Mouse (Mus musculus): ENCODE results near the gene Nebl.

Nebl gene

DNA sequence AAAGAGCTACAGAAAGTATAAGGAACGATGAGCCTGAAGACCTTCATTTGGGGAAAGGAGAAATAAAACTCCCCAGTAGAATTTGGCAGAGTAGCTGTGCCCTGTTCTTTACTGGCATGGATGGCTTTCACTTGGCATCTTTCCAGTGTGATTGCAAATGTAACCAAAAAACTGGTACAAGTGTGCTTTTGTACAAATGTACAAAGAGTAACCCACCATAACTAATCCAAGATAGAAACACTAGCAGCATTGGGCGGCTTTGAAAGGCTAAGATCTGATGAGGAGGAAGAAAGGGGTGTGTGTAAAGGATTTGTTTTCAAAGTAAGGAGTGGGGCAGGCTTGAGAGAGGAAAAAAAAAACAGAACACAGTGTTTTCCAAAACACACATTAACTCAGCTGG lies 21.2 kb downstream of the Nebl start:
- in situ Hi-C loops (cut with MboI, MseI) = no loop called here

DNA sequence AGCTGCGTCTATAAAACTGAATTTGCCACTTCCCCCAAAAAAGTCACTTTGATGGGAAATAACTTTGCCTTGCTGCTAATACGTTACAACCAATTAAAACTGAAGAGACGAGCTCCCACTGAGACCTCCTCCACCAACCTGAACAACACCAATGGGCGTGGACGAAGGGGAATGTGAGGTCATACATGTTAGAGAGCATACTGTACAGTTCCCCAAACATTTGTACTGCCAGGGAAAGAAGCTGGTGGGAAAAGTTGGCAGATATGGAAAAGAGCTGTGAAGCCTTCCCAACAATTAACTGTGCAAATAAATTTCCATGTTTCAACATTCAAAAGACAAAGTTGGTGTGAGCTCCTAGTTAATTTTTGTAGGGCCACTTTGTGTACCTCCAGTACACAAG lies 25.3 kb downstream of the Nebl start:
- in situ Hi-C loops (cut with MboI, MseI) = no loop called here

DNA sequence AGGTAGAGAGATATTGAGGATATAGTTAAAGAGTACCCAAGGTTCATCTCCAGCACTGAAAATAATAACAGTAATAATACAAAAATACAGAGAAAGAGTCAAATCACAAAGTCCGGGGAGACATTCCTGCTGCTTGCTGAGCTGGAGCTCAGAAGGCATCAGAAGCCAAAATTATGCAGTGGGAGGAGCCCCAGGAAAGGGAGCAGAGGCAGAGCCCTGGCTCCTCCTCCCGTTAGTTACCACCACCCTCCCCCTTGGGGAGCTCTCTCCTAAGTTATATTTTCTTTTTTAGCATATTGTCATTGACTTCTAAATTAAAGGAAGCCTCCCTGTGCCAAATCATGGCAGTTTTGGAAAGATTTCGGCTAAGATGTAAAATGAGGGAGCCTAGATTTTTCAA lies 25.8 kb downstream of the Nebl start:
- in situ Hi-C loops (cut with MboI, MseI) = no loop called here

DNA sequence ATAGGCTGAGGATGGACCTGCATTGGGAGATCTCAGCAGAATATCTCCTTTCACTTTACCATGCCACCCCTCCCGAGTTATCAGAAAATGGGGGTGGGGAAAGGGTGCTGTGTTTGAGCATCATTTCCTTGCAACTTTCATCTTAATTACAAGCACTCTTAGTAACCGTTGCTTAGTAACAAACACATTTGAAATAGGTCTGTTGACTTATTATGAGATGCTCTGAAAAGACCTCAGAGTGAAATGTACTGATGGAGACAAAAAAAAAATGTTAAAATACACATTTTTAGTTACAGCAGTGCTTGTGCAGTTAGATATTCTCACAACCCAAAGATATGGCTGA lies 28.1 kb downstream of the Nebl start:
- in situ Hi-C loops (cut with MboI, MseI) = no loop called here

DNA sequence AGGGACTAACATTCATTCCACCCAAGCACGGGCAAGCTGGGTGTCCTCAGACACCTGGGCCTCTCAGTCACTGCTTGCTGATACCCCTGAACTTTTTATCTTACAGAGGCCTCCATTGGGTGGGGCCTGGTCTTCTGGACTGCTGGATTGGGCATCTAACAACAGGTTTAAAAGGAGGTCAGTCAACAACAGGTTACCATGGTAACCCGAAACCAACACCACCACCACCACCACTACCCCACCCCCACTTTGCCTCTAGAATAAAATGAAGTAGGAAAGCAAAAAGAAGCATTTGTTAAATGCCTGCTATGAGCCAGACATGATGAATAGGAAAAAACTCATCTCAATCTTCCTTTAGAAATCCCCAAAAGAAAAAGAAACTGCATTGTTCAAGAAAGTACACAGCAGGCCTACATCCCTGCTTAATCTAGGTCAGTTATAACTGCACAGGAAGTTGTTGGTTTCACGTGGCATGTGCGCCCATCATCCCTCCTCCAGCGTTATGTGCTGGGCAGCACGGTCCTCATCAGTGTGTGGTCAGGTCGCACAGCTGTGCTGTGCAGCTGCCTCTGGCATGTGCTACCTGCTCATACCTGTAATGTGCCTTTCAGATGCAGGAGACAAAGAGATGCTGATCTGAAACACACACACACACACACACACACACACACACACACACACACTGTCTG lies 28.6 kb downstream of the Nebl start:
- in situ Hi-C loops (cut with MboI, MseI) = no loop called here

DNA sequence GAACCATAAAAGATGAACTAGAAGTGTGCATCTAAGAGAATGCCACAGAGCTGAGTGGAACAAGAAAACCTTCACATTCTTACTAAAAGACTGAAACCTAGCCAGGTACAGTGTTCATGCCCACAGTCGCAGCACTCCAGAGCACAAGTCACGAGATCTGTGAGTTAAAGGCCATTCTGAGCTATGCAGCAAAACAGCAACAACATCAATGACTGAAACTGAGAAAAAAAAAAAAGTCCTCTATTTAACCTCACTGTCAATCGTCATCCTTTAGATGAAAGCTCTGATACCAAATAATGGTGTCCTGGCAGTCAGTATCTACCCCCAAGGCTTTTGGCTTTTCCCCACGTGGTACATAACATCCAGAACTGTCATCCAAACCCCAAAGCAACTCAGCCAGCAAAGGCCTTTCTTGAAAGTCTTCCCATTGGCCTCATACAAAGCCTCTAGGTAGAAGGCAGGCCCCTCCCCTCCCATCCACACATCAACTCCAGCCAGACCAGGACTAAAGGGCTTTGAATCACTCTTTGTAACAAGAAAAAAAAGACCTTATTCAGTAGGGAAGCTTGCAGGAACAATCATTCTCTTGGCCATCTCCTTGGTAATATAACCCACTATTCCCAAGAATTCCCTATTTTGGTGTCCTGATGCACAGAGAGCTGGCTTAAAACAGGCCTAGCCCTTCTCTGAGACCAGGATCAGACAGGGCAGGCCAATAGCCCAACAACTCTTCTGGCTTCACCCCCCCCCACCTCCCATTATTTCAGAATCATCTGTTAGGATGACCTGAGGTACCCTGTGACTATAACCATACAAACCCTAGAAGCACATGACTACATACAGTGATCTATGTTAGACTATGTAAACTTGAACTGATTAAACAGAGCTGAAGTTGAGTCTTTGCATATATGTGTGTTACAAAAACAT lies 32.8 kb downstream of the Nebl start:
- in situ Hi-C loops (cut with MboI, MseI) = no loop called here

DNA sequence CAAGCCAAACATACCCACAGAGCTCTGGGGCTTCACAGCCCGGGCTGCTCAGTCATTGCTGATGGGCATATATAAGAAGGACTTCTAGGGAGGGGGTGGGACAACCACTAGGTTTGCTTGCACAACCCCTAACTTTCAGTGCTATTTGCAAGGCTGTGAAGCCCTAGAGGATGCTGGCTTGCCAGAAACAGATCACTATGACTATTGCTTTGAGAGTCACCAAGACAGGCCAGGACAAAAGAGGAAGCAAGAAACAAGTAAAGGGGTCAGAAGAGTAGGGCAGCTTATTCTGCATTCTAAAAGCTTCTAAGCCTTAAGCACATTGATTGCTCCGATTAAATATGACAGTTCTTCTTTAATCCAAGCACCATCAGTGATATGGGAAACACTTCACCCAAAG lies 38.3 kb downstream of the Nebl start:
- in situ Hi-C loops (cut with MboI, MseI) = loop anchor here (5.0 kb wide), 1 partner anchor 51 kb away; no protein-coding TSS in a partner anchor

DNA sequence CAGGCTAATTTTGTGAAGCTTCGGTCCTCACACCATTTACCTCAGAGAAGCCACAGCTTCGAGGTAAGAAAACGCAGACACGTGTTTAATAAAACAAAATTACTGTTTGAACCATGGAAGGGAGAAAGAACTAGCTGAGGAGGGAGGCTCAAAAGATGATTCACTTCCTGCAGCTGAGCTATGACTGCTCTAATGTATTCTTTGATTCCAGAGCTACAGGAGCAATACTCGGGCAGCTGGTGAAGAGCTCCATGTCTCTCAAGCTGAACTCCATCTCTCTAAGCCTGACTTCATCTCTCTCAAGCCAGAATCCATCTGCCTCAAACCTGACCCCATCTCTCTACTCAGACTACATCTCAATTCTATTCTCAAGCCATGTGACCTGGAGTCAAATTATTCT lies 41.0 kb downstream of the Nebl start:
- in situ Hi-C loops (cut with MboI, MseI) = loop anchor here (5.0 kb wide), 1 partner anchor 48 kb away; no protein-coding TSS in a partner anchor

DNA sequence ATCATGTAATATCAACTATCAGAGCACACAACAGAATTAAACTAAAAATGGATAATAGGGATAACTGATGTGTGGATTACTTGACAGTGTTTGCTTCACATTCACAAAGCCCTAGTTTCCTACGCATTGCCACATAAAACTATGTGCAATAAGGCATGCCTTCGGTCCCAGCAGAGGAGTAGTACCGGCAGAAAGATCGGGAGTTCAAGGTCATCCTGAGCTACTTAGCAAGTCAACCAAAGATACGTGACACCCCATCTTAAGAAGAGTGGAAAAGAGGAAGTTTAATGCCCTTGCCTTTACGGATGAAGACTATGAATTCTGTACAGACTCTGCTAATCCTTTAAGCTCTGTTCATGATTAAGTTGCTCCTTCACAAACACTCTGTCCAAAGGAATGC lies 44.1 kb downstream of the Nebl start:
- in situ Hi-C loops (cut with MboI, MseI) = loop anchor here (10.0 kb wide), 1 partner anchor 1158 kb away; no protein-coding TSS in a partner anchor

DNA sequence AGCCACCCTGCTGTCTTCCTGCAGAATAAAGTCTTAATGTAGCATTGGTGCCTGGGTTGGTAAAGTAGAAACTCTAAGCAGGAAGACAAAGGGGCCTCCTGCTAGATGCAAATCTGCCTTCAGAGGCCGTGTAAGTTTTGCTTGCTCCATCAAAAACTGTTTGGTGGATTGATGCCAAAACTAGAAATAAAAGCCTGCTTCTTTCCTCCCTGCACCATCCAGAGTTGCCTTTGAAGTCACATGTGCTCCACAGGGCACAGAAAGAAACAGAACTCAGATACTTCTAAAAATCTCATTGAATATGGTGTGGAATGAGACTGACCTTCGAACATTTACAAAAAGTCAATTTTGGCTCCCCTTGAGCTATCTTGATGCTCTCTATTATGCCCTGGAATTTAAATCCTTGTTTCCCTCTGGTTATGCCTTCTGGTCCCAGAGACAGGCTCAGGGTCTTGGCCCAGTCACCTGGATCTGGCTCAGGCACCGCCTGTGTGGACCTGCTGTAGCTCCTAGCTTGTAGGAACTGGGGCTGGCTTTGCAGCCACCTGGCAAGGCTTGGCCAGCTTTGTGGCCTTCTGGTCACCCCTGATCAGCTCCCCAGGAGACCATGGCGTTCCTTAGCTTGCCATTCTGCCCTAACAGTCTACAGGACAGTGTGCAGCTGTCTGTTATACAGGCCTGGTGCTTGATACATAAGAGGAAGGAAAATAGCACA lies 47.8 kb downstream of the Nebl start:
- in situ Hi-C loops (cut with MboI, MseI) = loop anchor here (10.0 kb wide), 1 partner anchor 1161 kb away; no protein-coding TSS in a partner anchor

DNA sequence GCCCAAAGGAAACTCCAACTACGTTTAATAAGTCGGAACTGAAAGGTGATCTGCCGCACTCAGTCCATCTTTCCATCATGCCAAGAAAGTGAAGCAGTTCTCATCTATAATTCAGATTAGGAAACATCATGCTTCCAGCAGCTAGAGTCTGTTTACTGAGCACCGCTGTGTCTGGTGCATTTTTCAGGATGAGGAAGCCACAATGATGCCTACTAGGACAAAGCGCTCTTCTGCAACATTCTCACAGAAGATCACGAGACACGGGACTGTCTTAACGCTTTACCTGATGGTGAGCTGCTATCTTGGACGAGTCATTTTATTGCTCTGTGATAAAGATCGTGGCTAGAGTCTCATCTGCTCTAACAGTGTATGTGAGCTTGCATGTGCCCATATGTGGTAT lies 59.1 kb downstream of the Nebl start:
- in situ Hi-C loops (cut with MboI, MseI) = no loop called here

DNA sequence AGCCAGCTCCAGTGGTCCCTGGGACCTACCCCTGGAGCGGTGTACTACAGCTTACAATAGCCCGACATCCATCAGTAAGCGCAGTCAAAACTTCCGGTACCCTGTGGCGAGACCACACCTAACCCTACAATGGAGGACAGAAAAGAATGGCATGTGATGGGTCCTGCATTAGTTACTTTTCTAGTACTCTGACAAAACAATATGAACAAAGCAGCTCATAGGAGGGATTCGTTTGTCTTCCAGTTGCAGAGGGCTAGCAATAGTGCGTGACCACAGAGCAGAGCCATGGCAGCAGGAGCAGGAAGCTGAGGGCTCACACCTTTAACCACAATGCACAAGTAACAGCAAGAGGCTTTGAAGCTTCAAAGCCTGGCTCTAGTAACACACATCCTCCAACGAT lies 59.7 kb downstream of the Nebl start:
- in situ Hi-C loops (cut with MboI, MseI) = no loop called here

DNA sequence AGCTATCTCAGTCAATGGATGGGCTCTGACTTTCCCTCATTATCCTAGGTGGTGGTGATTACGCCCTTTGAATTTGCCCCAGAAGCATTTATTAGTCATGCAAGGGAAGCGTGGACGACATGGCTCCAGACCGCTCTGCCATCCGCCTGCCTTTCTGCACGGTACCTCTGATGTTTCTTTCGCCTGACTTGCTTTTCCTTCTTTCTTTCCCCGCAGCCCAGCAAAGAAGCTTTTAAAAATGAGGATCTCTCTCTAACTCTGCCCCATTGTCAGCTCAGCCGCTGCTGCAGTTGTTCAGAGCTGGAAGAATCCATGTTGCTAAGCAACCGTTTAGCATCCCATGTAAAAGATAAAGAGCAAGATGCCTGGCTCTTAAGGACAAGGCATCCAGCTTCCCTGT lies 61.3 kb downstream of the Nebl start:
- in situ Hi-C loops (cut with MboI, MseI) = no loop called here

DNA sequence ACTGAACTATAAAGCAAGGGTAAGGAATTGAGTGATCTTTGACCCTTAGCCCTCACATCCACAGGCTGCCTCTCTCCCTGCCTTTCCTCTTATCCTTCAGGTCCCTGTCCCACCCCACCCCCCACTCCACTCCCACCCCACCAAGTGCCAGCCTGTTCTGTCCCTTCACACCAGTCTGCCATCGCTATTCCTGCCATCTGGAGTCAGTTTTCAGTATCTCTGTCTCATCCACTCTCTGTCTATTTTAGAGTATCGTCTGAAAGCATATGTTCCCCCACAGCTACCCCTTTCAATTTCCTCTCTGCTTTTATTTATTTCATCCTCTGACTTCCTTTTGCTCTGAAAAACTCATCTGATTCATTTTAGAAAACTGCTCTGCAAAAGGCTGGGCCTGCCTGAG lies 62.3 kb downstream of the Nebl start:
- in situ Hi-C loops (cut with MboI, MseI) = no loop called here

DNA sequence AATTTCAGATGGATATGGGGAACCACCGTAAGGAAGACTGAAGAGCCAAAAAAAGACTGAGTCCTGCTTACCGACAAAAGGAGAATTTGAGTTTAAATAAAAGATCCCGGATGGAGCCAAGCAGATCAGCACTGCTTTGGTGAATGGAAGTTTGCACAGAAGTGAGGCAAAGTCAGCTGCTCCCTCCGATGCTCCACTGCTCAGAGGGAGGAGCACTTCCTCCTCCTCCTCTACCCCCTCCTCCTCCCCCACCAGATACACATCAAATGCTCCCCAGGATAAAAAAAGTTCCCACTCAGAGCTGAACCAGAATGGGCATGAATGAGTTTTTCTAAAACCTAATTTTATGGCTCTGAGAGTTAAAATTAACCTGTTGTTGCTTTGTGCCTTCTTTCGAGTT lies 73.1 kb downstream of the Nebl start:
- in situ Hi-C loops (cut with MboI, MseI) = no loop called here

DNA sequence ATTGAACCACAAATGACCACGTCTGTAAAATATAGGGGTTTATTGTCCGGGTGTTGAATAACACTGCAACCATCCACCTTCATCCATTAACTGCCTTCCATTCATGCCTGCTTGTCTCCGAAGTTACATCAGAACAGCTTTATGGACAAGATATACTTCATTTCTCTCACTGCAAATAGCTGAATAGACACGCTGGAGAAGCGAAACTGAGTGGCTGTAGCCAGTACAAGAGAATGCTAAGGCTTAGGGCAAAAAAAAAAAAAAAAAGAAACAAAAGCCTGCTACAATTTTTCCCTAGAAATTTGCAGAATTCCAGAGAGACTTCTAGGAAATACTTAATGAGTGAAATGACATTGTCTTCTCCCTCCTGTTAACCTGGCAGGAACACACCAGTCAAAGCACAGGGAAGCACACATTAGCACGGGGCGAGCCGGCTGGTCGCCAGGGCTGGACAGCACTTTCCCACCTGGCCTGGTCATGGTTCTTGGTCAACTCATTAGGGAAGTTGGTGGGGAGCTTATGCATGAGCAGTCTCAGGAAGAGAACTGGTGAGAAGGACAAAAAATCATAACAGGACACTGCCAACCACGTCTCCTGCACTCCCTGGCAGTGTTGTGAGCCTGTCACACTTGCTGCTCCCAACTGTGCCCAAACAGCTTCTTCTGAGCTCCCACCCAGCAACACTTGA lies 81.0 kb downstream of the Nebl start:
- in situ Hi-C loops (cut with MboI, MseI) = no loop called here

DNA sequence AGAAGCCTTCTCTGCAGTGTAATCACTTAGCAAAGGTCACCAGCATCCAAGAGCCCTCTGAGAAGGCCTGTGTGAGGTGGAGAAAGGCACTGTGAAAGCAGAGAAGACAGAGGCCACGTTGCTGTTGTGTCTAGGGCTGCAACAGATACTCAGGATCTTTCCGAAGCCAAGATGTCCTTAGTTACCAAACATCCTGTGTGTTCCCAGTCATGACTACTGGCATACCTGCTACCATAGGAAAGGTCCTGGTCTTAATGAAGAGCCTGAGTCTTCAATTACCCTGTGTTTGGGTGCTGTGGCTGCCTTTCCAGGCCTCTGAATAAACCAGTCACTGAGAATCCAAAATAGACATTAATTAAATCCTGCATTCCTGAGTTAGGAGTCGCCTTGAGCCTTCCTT lies 81.5 kb downstream of the Nebl start:
- in situ Hi-C loops (cut with MboI, MseI) = loop anchor here (10.0 kb wide), 2 partner anchors 185 to 285 kb away; no protein-coding TSS in a partner anchor

DNA sequence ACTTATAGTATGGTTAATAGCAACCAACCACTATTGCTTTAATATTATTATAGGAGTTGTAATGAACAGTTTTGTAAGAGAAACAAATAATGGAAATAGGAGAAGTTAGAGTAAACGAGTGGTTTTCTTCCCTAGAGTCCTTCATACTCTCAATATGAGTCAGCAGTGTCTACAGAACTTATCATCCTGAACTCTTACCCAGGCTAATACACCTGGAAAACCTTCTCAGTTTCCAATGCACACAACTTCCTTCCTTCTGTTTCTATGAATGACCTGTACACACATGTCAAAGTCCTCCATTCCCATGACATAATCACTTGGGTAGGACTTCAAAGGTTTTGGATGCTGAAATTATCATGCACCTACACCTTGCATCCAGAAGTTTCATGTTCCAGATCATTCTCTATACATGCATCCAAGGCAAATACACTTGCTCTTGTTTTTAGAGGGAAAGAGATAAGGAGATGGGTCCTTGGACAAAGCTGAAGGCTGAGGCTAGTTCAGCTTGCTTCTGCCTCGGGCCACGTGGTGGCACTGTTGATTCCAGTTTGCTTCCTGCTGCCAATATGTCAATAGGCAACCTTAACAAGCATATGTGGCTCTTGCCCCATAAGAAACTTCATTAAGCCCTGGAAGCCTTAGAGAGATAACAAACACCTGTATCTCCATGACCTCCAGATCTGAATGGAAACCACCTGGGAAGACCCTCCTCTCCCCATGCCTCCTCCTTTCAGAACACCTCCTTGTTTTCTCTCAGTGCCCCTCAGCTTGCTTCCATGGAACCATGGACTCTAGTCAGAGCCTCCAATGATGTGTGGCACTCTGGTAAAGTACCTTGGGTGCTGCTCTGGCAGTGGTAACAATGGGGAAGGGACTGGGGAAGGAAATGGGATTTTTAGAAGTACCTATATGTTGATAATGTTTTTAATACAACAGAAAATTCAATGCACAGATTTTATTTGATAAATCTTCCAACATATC lies 86.7 kb downstream of the Nebl start:
- in situ Hi-C loops (cut with MboI, MseI) = loop anchor here (5.0 to 10.0 kb wide), 4 partner anchors 48 to 290 kb away; partner anchors contain the start of gene Nebl

DNA sequence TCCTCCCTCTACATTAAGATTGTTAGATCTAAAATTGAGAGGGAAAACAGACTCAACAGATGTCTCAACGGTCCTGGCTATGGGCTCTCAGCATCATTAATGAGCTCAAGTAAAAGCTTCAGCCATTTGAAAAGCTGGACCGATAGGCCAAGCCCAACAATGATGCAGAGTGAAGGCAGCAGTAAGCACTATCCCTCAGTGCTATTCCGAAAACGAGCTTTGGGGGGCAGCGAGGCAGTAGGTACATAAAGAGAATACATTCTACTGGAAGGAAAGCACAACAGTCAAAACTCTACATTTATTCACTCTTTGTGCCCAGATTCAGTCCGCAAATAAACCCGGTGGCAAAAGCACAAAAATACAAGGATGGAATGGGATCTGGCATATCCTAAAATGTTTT lies 87.4 kb downstream of the Nebl start:
- in situ Hi-C loops (cut with MboI, MseI) = loop anchor here (5.0 to 10.0 kb wide), 4 partner anchors 48 to 291 kb away; partner anchors contain the start of gene Nebl

DNA sequence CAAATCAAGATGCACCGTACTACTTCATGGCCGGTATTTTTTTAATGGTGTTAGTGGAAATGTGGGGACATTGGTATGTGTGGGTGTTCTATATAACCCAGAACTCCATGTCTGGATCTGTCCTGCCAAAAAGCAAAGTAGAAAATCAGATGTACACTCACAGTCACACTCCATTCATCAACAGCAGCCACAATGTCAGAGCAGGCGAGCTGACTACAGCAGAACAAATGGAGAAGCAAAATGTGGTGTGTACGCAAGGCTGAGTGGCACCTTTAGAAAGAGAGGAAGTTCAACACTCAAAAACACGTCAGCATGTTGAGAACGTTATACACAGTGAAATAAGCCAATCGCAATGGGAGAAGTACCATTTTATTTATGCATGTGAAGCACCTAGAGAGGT lies 88.5 kb downstream of the Nebl start:
- in situ Hi-C loops (cut with MboI, MseI) = loop anchor here (5.0 to 10.0 kb wide), 4 partner anchors 50 to 292 kb away; partner anchors contain the start of gene Nebl

Data from T-helper 1 cell (primary cell).